Mouse (Mus musculus) kidney, adult 8-10 months (tissue): ENCODE measurements around the gene Cish.

Experiments
- DNase-seq, 2 experiments: peaks; one replicate each; pipeline ENCODE4 v3.0.0; 2022

Cish gene

DNA sequence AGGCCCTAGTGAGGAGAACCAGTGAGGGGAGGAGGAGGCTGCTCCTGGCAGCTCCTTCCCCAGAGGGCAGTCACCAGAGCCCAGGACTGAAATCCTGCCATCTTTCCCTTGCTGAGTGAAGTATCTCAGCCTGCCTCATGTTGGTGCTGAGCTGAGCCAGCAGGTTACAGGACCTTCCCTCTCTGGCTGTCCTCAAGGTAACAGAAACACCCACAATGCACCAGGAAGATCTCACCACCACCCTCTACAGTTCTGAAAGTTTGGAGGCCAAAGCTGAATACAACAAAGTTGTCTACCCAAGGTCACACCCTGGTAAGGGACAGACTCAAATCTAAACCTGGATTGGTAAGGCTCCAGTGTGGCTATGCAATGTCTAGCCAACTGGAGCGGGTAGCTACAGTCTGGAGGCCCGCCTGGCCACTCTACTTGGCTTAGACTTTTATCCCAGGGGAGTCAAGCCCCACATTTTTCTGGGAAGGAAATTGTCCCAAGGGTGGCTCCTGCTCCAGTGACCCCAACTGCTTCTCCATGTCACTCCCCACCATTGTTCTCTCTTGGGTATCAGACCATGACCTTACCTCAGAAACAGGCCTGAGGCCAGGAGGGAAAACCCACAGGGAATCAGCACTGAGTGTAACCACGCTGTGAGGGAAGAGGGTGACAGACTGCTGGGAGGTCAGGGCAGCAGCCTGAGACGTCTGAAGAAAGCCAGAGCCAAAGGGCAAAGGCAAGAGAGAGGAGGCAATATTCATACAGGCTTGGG lies 29.2 kb downstream of the Cish start:
- peak; percentile 60 to 64 for DNase-seq

DNA sequence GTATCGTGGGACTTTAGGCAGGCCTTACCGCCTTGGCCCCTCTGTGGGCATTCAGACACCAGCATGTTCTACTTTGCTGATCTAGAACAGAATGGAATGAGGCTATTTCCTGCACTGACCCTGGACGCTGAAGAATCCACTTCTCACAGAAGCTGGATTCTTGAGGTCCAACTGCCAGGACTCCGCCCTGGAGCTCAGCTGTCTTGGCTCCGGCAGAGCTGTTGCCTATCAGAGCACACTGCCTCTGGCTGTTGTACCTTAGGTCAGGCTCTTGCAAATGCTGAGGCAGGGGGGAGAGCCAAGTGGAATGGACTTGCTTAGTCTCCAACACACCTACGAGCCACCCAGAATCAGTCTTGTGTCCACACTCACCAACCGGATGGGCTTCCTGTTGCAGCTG lies 30.1 kb downstream of the Cish start:
- DNase-seq, result peak; percentile 61 to 68

DNA sequence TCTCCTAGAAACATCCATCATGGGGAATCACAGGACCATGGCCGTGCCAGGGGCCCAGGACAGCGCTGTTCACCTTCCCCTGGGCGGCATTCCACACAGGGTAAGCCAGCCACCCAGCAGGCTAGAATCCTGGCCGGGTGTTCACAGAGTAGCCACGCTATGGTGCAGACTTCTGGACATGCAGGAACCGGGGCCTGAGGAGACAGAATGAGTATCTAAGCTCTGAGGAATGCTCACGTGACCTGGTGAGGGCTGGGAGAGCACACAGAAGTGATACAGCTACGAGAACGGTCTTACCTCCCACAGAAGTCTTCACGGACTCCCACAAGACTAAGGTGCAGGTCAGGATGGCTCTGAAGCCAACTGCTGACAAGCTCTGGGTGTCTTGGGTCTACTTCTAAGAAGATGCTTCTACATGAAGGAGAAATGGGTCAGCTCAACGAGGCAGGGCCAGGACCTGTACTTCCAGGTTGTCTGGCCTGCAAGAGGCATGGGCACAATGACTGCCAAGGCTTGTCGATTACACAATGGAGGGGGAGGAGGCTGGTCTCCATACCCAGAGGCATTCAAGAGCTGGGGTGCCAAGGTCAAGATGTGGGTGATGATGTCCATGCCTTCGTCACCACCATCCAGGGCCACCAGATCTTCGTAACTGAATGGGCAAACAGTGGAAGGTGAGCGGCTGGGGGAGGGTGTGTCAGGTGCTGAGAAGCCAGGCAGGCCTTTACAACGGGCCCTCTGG lies 32.2 kb downstream of the Cish start:
- no peak for DNase-seq

DNA sequence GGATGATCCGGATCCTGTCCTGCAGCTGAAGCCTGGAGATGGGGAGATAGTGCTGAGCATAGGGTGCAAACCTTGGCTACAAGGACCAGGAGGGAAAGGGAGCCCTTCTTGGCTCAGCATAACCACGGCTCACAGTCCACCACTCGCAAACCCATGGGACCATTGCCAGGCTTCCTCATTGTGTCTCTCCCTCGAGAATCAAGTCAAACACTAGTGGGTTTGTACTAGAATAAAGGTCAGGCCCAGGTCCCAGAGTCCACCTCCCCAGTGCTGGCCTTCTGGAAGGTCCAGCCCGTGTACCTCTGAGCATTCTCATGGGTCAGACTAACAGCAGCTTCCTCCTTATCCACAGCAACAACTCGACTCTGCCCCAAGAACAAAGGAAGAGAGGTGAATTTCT lies 35.0 kb downstream of the Cish start:
- peak in 1 of 2 experiments; percentile 28 for DNase-seq

DNA sequence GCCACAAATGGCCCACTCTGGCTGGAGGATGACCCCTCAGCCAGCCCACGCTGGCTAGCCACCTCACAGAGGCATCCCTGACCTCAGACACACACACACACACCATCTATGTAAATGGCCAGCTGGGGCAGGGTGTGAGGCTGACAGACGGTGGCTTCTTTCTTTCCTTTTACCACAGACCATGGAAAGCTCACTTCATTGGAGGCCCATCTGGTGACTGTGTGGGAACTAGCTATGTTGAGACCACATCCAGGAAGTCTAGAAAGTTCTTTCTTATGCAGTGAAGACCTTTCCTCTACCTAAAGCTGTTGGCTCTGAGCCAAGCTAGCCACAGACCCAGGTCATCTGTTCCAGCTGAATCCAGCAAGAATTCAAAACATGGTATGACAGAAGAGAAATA lies 37.9 kb downstream of the Cish start:
- no peak for DNase-seq

DNA sequence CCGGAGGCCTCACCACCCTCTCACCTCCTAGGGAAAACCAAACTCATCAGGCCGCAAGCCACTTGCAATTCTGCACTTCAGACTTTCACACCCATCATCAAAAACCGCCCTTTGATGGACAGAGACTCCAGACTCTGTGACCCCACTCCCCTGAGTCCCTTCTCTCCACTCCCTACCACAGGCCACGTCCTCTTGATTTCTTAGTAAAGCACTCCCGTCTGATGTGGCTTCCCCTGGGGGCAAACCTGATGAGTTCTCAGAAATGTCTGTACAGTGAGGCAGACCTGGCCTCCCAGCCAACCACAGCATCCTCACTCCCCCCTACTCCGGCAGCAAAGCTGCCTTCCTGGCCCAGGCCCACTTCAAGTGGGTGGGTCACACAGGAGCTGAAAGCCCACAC lies 38.5 kb downstream of the Cish start:
- DNase-seq, result no peak

DNA sequence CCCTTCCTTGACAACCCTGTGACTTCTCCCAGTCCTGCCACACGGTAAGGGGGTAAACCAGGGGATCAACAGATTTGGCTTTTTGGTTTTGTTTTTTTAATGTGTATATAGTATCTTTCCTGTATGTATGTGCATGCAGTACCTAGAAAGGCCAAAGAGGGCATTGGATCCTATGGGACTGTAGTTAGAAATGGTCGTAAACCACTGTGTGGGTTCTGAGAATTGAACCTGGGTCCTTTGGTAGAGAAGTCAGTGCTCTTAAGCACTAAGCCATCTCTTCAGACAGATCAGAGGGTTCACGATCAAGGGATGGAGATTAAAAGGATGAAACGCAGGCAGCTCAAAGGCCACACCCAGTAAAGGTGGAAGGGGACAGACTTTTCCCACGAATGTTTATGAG lies 39.2 kb downstream of the Cish start:
- no peak for DNase-seq

DNA sequence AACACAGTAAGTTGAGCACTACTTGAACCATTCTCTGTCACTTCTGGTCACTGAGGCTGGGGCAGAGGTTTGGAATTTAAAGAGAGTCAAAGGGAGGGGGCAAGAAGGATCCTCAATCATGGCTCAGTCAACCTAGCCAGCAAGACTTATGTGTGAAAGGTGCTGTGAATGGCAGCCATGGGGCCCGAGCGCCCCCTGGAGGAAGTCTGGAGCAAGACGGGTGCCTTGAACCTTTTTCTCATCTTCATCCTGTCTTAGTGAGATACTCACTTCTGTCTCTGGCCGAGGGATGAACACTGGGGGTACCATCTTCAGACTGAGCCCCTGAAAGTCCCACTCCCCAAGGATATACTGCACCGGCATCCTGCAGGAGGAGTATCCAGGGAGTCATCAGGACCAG lies 40.1 kb downstream of the Cish start:
- peak; percentile 65 to 80 for DNase-seq

DNA sequence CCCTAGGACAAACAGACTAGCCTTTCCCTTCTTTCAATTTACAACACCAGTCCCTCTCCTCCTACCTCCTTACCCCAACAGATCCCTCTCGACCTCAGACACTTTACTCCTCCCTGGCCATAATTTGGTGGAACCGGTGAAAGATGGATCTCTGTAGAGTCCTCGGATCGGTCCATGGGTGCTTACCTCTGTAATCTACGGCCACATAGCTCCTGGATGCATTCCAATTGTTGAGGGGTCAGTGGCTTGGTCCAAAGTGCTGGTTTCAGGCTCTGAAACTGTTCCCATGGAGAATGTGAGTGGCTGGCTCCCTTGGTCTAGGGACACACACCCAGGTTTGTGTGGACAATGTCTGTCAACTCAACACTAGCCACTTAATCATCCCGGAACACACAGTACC lies 40.6 kb downstream of the Cish start:
- no peak for DNase-seq

DNA sequence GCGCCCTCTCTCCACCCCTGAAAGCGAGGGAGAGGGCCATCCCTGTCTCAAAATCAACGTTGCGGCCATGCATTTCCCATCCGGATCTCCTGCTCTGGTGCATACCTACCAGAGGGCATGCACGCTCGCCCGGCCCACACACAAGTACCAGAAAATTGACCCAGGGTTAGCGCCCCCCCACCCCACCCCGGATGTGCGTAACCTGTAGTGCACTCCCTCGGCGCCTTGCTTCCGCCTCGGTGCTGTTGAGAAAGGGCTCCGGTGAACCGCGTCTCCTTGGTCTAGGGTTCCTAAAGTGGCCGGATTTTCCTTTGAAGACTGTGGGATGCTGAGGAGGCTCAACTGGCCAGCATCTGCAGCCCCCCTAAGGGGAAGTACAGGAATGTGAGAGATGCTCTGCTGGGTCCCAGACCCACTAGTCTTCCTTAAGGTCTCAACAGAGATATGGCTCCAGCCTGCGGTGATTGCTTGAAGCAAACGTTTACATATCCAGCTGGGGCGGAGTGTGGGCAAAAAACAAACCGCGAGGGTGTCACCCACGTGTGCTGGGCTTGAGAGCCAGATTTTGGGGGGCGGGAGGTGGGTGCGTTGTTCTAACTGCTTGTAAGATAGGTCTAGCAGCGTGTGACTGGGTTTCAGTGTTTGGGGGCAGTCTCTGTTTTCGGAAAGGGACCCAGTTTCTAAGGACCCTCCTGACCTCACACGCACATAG lies 42.5 kb downstream of the Cish start, which contains the start of gene Hemk1:
TSS of gene Hemk1 (minus strand) at position 179 of the 712 bp plus-strand sequence.
- peak; percentile 67 to 74 for DNase-seq

DNA sequence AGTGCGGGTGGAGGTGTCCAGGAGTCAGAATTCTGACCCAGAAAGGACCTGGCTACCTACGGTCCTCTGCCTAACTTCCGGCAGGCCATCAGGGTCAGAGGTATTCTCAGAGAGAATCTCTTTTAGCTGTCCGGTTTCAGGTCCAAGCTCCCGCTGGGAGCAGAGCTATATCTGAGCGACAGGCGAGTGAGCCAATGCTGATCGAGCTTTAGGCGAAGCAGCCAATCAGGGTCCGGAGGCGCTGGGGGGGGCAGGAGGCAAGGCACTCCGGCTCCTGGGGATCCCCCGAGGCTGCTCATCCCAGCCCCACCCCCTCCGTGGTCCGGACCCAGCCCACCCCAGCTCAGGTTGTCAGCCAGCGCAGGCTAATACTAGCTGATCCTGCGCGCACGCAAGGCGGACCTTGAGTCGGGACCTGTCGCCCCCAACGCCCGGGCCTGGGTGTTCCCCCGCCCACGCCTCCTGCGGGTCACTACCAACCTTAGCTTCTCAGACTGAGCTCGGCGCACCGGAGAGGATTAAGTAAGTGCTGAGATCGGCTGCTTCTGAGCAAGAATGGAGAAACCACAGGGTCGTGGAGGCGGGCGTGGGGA lies 44.5 kb downstream of the Cish start, which contains the start of gene 6430571L13Rik:
TSS of gene 6430571L13Rik (plus strand) at position 336 of the 593 bp plus-strand sequence.
- DNase-seq, result peak; percentile 94 to 96

DNA sequence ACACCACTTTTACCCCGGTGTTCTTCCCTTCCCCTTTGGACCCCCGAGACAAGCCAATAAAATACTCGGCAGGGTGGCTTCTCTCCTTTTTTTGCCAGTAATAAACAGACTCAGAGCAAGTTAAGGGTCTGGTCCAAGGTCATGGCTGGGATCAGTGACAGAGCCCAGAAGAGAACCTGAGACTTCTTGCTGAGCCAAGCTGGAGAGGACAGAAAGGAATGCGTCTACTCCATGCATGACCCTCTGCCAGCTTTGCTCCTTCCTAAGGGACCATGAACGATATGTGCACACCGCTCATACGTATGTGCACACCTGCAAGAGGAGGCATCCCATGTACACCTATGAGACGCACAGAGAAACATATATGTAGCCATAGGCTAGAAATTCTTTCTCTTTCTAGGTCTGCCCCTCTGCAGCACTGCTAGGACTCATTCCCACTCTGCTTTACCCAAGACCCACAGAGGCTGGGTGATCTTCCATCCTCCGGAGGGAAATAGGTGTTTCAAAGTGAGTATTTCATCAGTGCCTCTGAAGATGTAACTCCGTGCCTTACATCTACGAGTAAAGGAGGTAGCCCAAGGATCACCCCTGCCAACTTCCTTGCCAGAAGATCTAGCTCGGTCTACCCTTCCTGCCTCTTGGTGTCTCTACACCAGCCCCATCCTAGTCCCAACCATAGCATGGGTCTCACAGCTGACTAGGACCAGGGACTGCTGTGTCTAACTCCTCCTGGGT lies 45.3 kb downstream of the Cish start:
- no peak for DNase-seq

DNA sequence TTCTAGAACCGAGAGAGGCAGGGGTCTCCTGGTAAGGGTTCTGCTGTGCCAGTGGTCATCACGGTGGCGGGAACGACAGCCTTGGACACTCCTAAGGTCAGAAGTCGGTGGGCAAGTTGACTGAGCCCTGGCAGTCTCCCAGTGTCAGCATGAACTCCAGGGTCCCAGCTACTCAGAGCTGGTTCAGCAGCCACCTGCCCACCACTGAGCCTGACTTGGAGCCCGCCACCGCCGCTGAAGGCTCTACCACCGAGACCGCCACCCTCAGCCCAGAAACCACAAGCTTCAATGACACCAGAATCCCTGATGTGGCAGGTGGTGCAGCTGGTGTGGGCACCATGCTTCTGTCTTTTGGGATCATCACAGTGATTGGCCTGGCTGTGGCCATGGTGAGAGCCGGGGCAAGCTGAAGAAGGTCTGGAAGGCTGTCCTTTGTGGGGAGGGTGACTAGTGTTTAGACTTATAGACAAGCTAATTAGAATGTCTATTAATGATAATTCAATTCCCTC lies 46.4 kb downstream of the Cish start:
- no peak for DNase-seq

DNA sequence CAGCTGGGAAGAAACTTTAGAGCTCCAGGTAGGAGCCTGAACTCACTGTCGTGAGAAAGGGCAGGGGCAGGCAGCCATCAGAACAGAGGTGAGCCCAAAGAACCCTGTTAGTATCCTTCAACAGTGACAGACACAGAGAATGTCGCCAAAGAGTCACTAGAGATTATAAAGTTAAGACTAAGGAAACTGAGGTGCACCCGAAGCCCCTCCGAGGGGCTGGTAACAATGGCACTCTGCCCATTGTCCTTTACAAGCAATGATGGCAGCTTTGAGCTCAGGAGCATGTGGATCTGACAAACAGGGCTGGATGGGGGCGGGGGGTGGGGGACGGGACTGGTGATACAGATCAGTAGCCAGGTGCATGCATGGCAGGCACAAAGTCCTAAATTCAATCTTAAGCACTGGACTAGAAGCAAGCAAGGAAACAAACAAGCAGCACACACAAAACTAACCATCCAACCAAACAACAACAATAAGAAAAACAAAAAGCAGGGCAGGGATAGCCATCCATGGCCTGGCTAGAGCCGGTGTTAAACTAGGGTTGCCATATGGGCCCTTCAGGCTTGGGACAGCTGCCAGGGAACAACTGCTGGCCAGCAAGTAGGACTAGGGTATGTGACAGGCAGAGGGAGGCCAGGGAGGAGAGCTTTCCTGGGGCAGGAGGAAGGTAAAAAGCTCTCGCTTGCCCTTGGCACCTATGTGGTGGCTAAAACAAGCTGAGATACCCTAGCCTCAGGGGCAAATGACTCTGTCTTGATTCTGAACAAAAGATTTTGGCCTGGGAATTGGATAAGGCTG lies 47.5 kb downstream of the Cish start:
- DNase-seq, result peak in 1 of 2 experiments; percentile 26

DNA sequence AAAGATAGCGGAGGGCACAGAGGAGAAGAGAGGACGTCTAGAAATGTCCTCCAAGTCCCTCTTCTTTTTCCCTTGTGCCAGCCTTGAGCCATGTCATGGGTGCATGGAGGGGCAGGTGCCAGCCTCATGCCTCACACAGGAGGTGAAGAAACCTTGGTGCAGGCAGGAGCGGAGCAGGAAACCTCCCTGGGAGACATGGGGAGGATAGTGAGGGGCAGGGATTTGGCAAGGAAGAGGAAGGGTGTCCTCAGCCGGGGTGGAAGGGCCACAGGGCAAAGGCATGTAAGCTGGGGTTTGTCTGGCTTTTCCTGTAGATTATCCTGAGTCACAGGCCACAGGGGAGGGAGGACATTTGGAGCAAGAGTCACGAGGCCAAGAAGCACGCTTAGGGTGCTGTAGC lies 48.2 kb downstream of the Cish start:
- no peak for DNase-seq

DNA sequence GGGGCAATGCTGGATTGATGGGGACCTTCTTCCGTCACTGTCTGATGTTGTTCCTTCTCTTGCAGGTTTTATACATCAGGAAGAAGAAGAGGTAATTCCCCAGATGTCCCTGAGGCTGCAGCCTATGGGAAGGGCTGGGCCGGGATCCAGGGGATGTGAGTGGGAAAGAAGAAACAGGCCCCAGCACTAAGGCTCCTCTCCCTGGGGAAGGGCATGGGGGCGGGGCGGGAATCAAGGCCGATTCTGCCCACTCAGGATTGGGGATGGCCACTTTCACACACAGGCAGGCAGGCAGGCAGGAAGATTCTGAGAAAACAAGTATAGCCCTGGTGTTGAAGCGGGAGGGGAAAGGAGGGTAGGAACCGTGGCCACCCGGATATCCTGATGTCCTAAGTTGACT lies 50.3 kb downstream of the Cish start:
- no peak for DNase-seq

DNA sequence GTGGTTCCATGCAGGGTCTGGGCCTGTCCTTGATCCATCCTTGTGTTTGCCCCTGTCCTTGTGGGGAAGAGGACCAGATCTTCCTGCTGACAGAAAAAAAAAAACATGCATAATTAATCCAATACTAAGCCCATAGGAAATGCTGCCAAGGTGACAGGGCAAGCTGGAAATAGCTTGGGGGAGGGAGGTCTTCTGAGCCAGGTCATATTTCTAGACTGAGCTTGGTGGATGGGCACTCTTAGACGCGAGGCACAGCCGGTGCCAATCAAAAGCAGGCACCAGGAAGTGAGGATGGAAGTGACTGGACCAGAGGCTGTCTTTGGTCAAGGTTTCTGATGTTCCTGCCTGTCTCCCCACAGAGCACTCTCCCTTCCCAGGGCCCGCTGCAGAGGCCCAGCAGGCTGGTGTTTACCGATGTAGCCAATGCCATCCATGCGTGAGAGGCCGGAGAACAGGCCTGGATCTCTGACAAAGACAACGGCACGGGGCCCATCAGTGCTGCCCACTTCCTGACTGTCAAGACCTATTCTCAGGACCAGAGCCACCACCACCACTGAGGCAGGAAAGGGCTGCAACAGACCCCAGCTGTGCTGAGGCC lies 51.9 kb downstream of the Cish start:
- no peak for DNase-seq

DNA sequence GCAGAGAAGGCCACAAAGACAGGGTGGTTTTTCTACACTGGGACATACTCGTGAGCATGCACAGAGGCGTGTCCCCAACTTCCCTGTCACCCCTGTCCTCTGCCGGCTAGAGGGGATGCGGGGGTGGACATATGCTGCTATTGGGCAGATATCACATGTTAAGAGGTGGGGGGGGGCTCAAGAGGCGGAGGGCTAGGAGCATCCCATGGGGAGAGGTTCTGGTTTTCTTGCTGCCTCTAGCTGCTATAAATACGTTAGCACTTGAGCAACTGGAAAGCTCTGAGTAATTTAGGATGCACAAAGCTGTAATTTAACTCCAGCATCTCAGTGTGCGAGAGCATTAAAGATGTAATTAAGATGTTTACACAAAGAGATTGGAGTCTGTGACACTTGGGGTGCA lies 53.5 kb downstream of the Cish start:
- no peak for DNase-seq
